Mouse (Mus musculus): ENCODE results near the gene Olfr1393. TPM values are rescaled to one million over a fixed set of nuclear protein-coding genes. Genes with fewer than 3 reads are reported as not detected.

The Olfr1393 gene
- under 1 TPM in 1 of 2 experiments, not detected in 1; 0.09 TPM for total RNA-seq (2021)
- long read RNA-seq, experiment 1: 0 reads
- long read RNA-seq, experiment 2: 0 reads

- DNase-seq (ENCODE audit: low spot score): no peak
Observed at GRCm38 (mm10) chr11:49278222-49278621, at the start of gene Olfr1393. Gene Olfr1393 (plus strand): TSS chr11:49278304.

GRCm38 (mm10) chr11:49232781-49233180, 45.3 kb upstream of the Olfr1393 start:
- DNase-seq (ENCODE audit: low spot score): no peak

- no peak for DNase-seq (ENCODE audit: low spot score)
Observed at GRCm38 (mm10) chr11:49235459-49236207, 42.5 kb upstream of the Olfr1393 start.

- DNase-seq (ENCODE audit: low spot score): no peak
Observed at GRCm38 (mm10) chr11:49236891-49237290, 41.2 kb upstream of the Olfr1393 start.

GRCm38 (mm10) chr11:49237532-49237931, 40.6 kb upstream of the Olfr1393 start:
- no peak for DNase-seq (ENCODE audit: low spot score)

GRCm38 (mm10) chr11:49240310-49240709, 37.8 kb upstream of the Olfr1393 start:
- no peak for DNase-seq (ENCODE audit: low spot score)

GRCm38 (mm10) chr11:49240874-49241273, 37.2 kb upstream of the Olfr1393 start:
- DNase-seq (ENCODE audit: low spot score): no peak

- no peak for DNase-seq (ENCODE audit: low spot score)
Observed at GRCm38 (mm10) chr11:49241471-49241870, 36.6 kb upstream of the Olfr1393 start.

GRCm38 (mm10) chr11:49242944-49243626, 35.0 kb upstream of the Olfr1393 start:
- DNase-seq (ENCODE audit: low spot score): no peak

GRCm38 (mm10) chr11:49243727-49244594, 34.1 kb upstream of the Olfr1393 start, which contains the start of gene Mgat1:
Gene Mgat1 (plus strand): TSS chr11:49244191.
- DNase-seq (ENCODE audit: low spot score): peak; percentile 92

GRCm38 (mm10) chr11:49244595-49244930, 33.5 kb upstream of the Olfr1393 start:
- no peak for DNase-seq (ENCODE audit: low spot score)

- no peak for DNase-seq (ENCODE audit: low spot score)
Observed at GRCm38 (mm10) chr11:49245176-49245575, 32.9 kb upstream of the Olfr1393 start.

GRCm38 (mm10) chr11:49245634-49246415, 32.3 kb upstream of the Olfr1393 start:
- no peak for DNase-seq (ENCODE audit: low spot score)

- DNase-seq (ENCODE audit: low spot score): no peak
Observed at GRCm38 (mm10) chr11:49246523-49246922, 31.6 kb upstream of the Olfr1393 start.

GRCm38 (mm10) chr11:49247255-49247654, 30.8 kb upstream of the Olfr1393 start:
- no peak for DNase-seq (ENCODE audit: low spot score)

GRCm38 (mm10) chr11:49248226-49248973, 29.7 kb upstream of the Olfr1393 start:
- DNase-seq (ENCODE audit: low spot score): peak; percentile 41

- no peak for DNase-seq (ENCODE audit: low spot score)
Observed at GRCm38 (mm10) chr11:49248974-49249700, 29.0 kb upstream of the Olfr1393 start.

GRCm38 (mm10) chr11:49249811-49250421, 28.2 kb upstream of the Olfr1393 start:
- DNase-seq (ENCODE audit: low spot score): no peak
